Mouse (Mus musculus) ES-Bruce4 (cell line): ENCODE measurements around the gene Paqr8.

Experiments used
- CTCF ChIP-seq: IDR thresholded peaks from one replicate; pipeline ENCODE4 v1.8.1; 2011; ENCODE audit warnings: low read depth, low read length
- POLR2A ChIP-seq: IDR thresholded peaks from one replicate; pipeline ENCODE4 v1.8.1; 2011; ENCODE audit warnings: low read length; ENCODE audit not compliant: insufficient read depth

- TF ChIP-seq CTCF = no peak
- no peak for TF ChIP-seq POLR2A
Measured at GRCm38 (mm10) chr1:20984103-20984502, 93.7 kb downstream of the Paqr8 start.
